Mouse (Mus musculus): ENCODE data around the gene Mtmr1.

The Mtmr1 gene

GRCm38 (mm10) chrX:71364554-71364991 lies at the start of gene Mtmr1:
Gene Mtmr1 (plus strand): TSS chrX:71364760.
- no peak for TF ChIP-seq GATA4 (IDR thresholded peaks at IDR 0.05; ENCODE audit: insufficient replicate concordance, low read length)

- no peak for TF ChIP-seq GATA4 (IDR thresholded peaks at IDR 0.05; ENCODE audit: insufficient replicate concordance, low read length)
These were observed 12.5 kb upstream of the Mtmr1 start for GRCm38 (mm10) chrX:71352033-71352432.

GRCm38 (mm10) chrX:71355331-71355730 lies 9.2 kb upstream of the Mtmr1 start:
- no peak for TF ChIP-seq GATA4 (IDR thresholded peaks at IDR 0.05; ENCODE audit: insufficient replicate concordance, low read length)

GRCm38 (mm10) chrX:71364062-71364461 lies 498 bp upstream of the Mtmr1 start:
- TF ChIP-seq GATA4 (IDR thresholded peaks at IDR 0.05; ENCODE audit: insufficient replicate concordance, low read length) = no peak

GRCm38 (mm10) chrX:71365011-71365410 lies 451 bp downstream of the Mtmr1 start:
- TF ChIP-seq GATA4 (IDR thresholded peaks at IDR 0.05; ENCODE audit: insufficient replicate concordance, low read length) = no peak

- TF ChIP-seq GATA4 (IDR thresholded peaks at IDR 0.05; ENCODE audit: insufficient replicate concordance, low read length) = no peak
These were observed 950 bp downstream of the Mtmr1 start for GRCm38 (mm10) chrX:71365510-71365909.

- TF ChIP-seq GATA4 (IDR thresholded peaks at IDR 0.05; ENCODE audit: insufficient replicate concordance, low read length) = no peak
These were observed 2.4 kb downstream of the Mtmr1 start for GRCm38 (mm10) chrX:71366973-71367372.

- TF ChIP-seq GATA4 (IDR thresholded peaks at IDR 0.05; ENCODE audit: insufficient replicate concordance, low read length) = no peak
These were observed 12.2 kb downstream of the Mtmr1 start for GRCm38 (mm10) chrX:71376781-71377180.

- no peak for TF ChIP-seq GATA4 (IDR thresholded peaks at IDR 0.05; ENCODE audit: insufficient replicate concordance, low read length)
These were observed 13.9 kb downstream of the Mtmr1 start for GRCm38 (mm10) chrX:71378435-71378834.

GRCm38 (mm10) chrX:71381571-71381970 lies 17.0 kb downstream of the Mtmr1 start:
- no peak for TF ChIP-seq GATA4 (IDR thresholded peaks at IDR 0.05; ENCODE audit: insufficient replicate concordance, low read length)

GRCm38 (mm10) chrX:71396326-71396725 lies 31.8 kb downstream of the Mtmr1 start:
- no peak for TF ChIP-seq GATA4 (IDR thresholded peaks at IDR 0.05; ENCODE audit: insufficient replicate concordance, low read length)

GRCm38 (mm10) chrX:71406290-71406689 lies 41.7 kb downstream of the Mtmr1 start:
- no peak for TF ChIP-seq GATA4 (IDR thresholded peaks at IDR 0.05; ENCODE audit: insufficient replicate concordance, low read length)

- TF ChIP-seq GATA4 (IDR thresholded peaks at IDR 0.05; ENCODE audit: insufficient replicate concordance, low read length) = no peak
These were observed 43.8 kb downstream of the Mtmr1 start for GRCm38 (mm10) chrX:71408386-71408785.

- TF ChIP-seq GATA4 (IDR thresholded peaks at IDR 0.05; ENCODE audit: insufficient replicate concordance, low read length) = no peak
These were observed 48.2 kb downstream of the Mtmr1 start for GRCm38 (mm10) chrX:71412776-71413175.

GRCm38 (mm10) chrX:71413616-71414015 lies 49.1 kb downstream of the Mtmr1 start:
- TF ChIP-seq GATA4 (IDR thresholded peaks at IDR 0.05; ENCODE audit: insufficient replicate concordance, low read length) = no peak

GRCm38 (mm10) chrX:71424852-71425251 lies 60.3 kb downstream of the Mtmr1 start:
- TF ChIP-seq GATA4 (IDR thresholded peaks at IDR 0.05; ENCODE audit: insufficient replicate concordance, low read length) = no peak

GRCm38 (mm10) chrX:71425746-71426519 lies 61.4 kb downstream of the Mtmr1 start:
- no peak for TF ChIP-seq GATA4 (IDR thresholded peaks at IDR 0.05; ENCODE audit: insufficient replicate concordance, low read length)
